Mouse (Mus musculus): Measurements from ENCODE around the gene 1190005I06Rik.

- peak; percentile 55 for TF ChIP-seq CTCF (IDR thresholded peaks at IDR 0.05)
- TF ChIP-seq EP300 (IDR thresholded peaks at IDR 0.05): no peak
These were observed 52.9 kb downstream of the 1190005I06Rik start for GRCm38 (mm10) chr8:120594571-120594970.
